In genomic region chr11:96963580-96963979, GRCm38 (mm10) we compare ENCODE assay signal across 9 mouse cellular contexts. TPM values are rescaled to one million over a fixed set of nuclear protein-coding genes. Genes with fewer than 3 reads are reported as not detected.
A peak's percentile ranks its signal among the peaks of the same experiment; 100 is the strongest.
DNase-seq lines count a peak whose midpoint lies in the region; ATAC-seq and TF ChIP-seq lines count a peak whose summit lies in the region.
"Had no signal": no experiment of that assay in that cellular context is flagged by ENCODE, and none has a peak within 500 bp of the region (broad histone marks: within the 10 kb centered on the region; RNA-seq: fewer than 3 reads in every experiment).

No protein-coding gene starts in this region.

- ATAC-seq in hindbrain, embryonic 16.5 days: peak; percentile 82
- ATAC-seq in megakaryocyte, adult 5-6 weeks (ENCODE audit: poor library complexity, severe bottlenecking): peak; percentile 78

- no peaks in the 10 kb centered on the region for H3K9me3 ChIP-seq in hindbrain, embryonic 16.5 days (ENCODE audit: control insufficient read depth, low read length)

- H3K4me2 ChIP-seq in hindbrain, embryonic 16.5 days (ENCODE audit: low read length): no peak overlapping the region

- no peak overlapping the region for H3K9ac ChIP-seq in hindbrain, embryonic 16.5 days (ENCODE audit: low read depth, low read length)

- no peaks in the 10 kb centered on the region for H3K4me1 ChIP-seq in hindbrain, embryonic 16.5 days (ENCODE audit: control insufficient read depth, insufficient read depth, low read depth, low read length)

- no peak overlapping the region for H3K4me3 ChIP-seq in hindbrain, embryonic 16.5 days (ENCODE audit: low read length)
- no peak overlapping the region for H3K4me3 ChIP-seq in left cerebral cortex, adult 2 months

- WGBS in hindbrain, embryonic 16.5 days: 20% methylated on average over 8 of the region's 8 CpGs

- peak; percentile 92 for TF ChIP-seq CTCF in left cerebral cortex, adult 2 months (IDR thresholded peaks at IDR 0.05)

- H3K27ac ChIP-seq in hindbrain, embryonic 16.5 days (ENCODE audit: low read depth, low read length): no peak overlapping the region
- no peak overlapping the region for H3K27ac ChIP-seq in left cerebral cortex, adult 2 months
- H3K27ac ChIP-seq: macrophage had no signal

- peak; percentile 83 for DNase-seq in Muller cell, postnatal 12 days (ENCODE audit: inconsistent ontology term)
- peak; percentile 94 for DNase-seq in cerebellum, adult 9-10 months
- peak; percentile 87 to 91 for DNase-seq in frontal cortex, postnatal 36 days (ENCODE audit: low spot score in 2 of 2)
- DNase-seq in left cerebral cortex, adult 2 months (ENCODE audit: extremely low spot score in 1 of 2, low spot score in 2 of 2): peak; percentile 84 to 91
- DNase-seq in right cerebral cortex, adult 2 months (ENCODE audit: low spot score in 2 of 2): peak; percentile 92 to 93
- peak; percentile 72 for DNase-seq in urinary bladder, postnatal 10 days (ENCODE audit: low spot score)

- no peaks in the 10 kb centered on the region for H3K27me3 ChIP-seq in hindbrain, embryonic 16.5 days (replicated peaks; ENCODE audit: control insufficient read depth, insufficient read depth, low read length)

- intact Hi-C loops in left cerebral cortex, adult 2 months (cut with DNase I): loop anchor here (1.0 to 2.0 kb wide), 2 partner anchors 47 to 97 kb away; partner anchors contain the start of gene Cdk5rap3

- H3K36me3 ChIP-seq in hindbrain, embryonic 16.5 days (ENCODE audit: control insufficient read depth, insufficient read depth, low read length): peaks cover 21% of the 10 kb centered on the region

RNA-seq across cellular contexts. Expression of gene Sp2, which starts 19.2 kb away (rescaled TPM):
- polyA plus RNA-seq in hindbrain, embryonic 16.5 days (2015; fragmentation: Nextera tagmentation; extraction: Ambion mirVana): 13.5 and 19.0 TPM in 2 replicates
- 10 to 100 TPM; 12.6 to 15.2 TPM for total RNA-seq in left cerebral cortex, adult 2 months (2021)
- 45.7 and 46.6 TPM in 2 replicates for total RNA-seq in megakaryocyte, adult 5-6 weeks (2015)
- 5.3 and 8.3 TPM in 2 replicates for total RNA-seq in megakaryocyte, adult 5-6 weeks (2017)

RNA-seq across cellular contexts. Expression of gene Pnpo, which starts 19.8 kb away (rescaled TPM):
- 36.2 and 37.3 TPM in 2 replicates for polyA plus RNA-seq in hindbrain, embryonic 16.5 days (2015; fragmentation: Nextera tagmentation; extraction: Ambion mirVana)
- total RNA-seq in left cerebral cortex, adult 2 months (2021): 10 to 100 TPM; 40.0 to 40.2 TPM
- 16.8 and 19.9 TPM in 2 replicates for total RNA-seq in megakaryocyte, adult 5-6 weeks (2015)
- total RNA-seq in megakaryocyte, adult 5-6 weeks (2017): 29.1 and 32.8 TPM in 2 replicates

RNA-seq across cellular contexts. Expression of gene Prr15l, which starts 35.7 kb away (rescaled TPM):
- polyA plus RNA-seq in hindbrain, embryonic 16.5 days (2015; fragmentation: Nextera tagmentation; extraction: Ambion mirVana): 0.35 and 0.60 TPM in 2 replicates
- total RNA-seq in left cerebral cortex, adult 2 months (2021): not detected
- 0.07 TPM in 1 of 2 replicates, not detected in the other for total RNA-seq in megakaryocyte, adult 5-6 weeks (2015)
- total RNA-seq in megakaryocyte, adult 5-6 weeks (2017): 0.16 and 0.29 TPM in 2 replicates
- polyA plus RNA-seq: macrophage had no signal

RNA-seq across cellular contexts. Expression of gene Cdk5rap3, which starts 47.3 kb away (rescaled TPM):
- polyA plus RNA-seq in hindbrain, embryonic 16.5 days (2015; fragmentation: Nextera tagmentation; extraction: Ambion mirVana): 81.2 and 84.8 TPM in 2 replicates
- total RNA-seq in left cerebral cortex, adult 2 months (2021): 10 to 100 TPM; 28.6 to 30.0 TPM
- total RNA-seq in megakaryocyte, adult 5-6 weeks (2015): 17.5 and 21.1 TPM in 2 replicates
- 23.9 and 37.3 TPM in 2 replicates for total RNA-seq in megakaryocyte, adult 5-6 weeks (2017)

RNA-seq across cellular contexts. Expression of gene Sp6, which starts 49.6 kb away (rescaled TPM):
- 0.32 and 0.35 TPM in 2 replicates for polyA plus RNA-seq in hindbrain, embryonic 16.5 days (2015; fragmentation: Nextera tagmentation; extraction: Ambion mirVana)
- total RNA-seq in left cerebral cortex, adult 2 months (2021): 1 to 10 TPM in 1 of 2 experiments, under 1 TPM in 1; 0.91 to 1.8 TPM
- total RNA-seq in megakaryocyte, adult 5-6 weeks (2015): 0.13 TPM in 1 of 2 replicates, not detected in the other
- total RNA-seq in megakaryocyte, adult 5-6 weeks (2017): not detected in 2 replicates
- polyA plus RNA-seq: macrophage had no signal
